Mouse (Mus musculus) bone marrow, adult 2 months (tissue): ENCODE measurements around the gene Cd82.

Source experiments
- CTCF ChIP-seq: fragments of 200-500 bp; IDR thresholded peaks from 2 replicates; pipeline ENCODE4 v1.5.1; 2011; ENCODE audit warnings: low read length, control low read depth; ENCODE audit not compliant: control insufficient read depth, insufficient read depth
- POLR2A ChIP-seq: fragments of 200-500 bp; IDR thresholded peaks from 2 replicates; pipeline ENCODE4 v1.6.1; 2011; ENCODE audit warnings: low read depth, mild to moderate bottlenecking, control low read depth, low read length, borderline replicate concordance; ENCODE audit not compliant: control insufficient read depth

GRCm38 (mm10) chr2:93509777-93510750 lies 47.1 kb upstream of the Cd82 start:
- TF ChIP-seq POLR2A = no peak
- TF ChIP-seq CTCF = no peak
